Mouse (Mus musculus) ovary, postnatal 36 days (tissue): Measurements from ENCODE around the gene Galnt18.

Experiments used
- DNase-seq: peaks from one replicate; pipeline ENCODE4 v3.0.0; 2022; ENCODE audit warnings: low spot score, mixed read lengths

Gene Galnt18

GRCm38 (mm10) chr7:111779504-111780242 lies at the start of gene Galnt18:
Gene Galnt18, minus strand, starts transcription at chr7:111779977.
- peak; percentile 95 for DNase-seq

GRCm38 (mm10) chr7:111827337-111827736 lies 47.6 kb upstream of the Galnt18 start:
- DNase-seq: no peak

GRCm38 (mm10) chr7:111813093-111813492 lies 33.3 kb upstream of the Galnt18 start:
- no peak for DNase-seq

GRCm38 (mm10) chr7:111811036-111811435 lies 31.3 kb upstream of the Galnt18 start:
- no peak for DNase-seq

GRCm38 (mm10) chr7:111809796-111810195 lies 30.0 kb upstream of the Galnt18 start:
- DNase-seq: no peak

- no peak for DNase-seq
These were observed 26.3 kb upstream of the Galnt18 start for GRCm38 (mm10) chr7:111806083-111806482.

- DNase-seq: no peak
These were observed 24.9 kb upstream of the Galnt18 start for GRCm38 (mm10) chr7:111804646-111805045.

- DNase-seq: no peak
These were observed 21.0 kb upstream of the Galnt18 start for GRCm38 (mm10) chr7:111800785-111801184.

- no peak for DNase-seq
These were observed 20.3 kb upstream of the Galnt18 start for GRCm38 (mm10) chr7:111800120-111800519.

- DNase-seq: no peak
These were observed 19.2 kb upstream of the Galnt18 start for GRCm38 (mm10) chr7:111799021-111799420.

GRCm38 (mm10) chr7:111797337-111798010 lies 17.7 kb upstream of the Galnt18 start:
- no peak for DNase-seq

- DNase-seq: no peak
These were observed 15.3 kb upstream of the Galnt18 start for GRCm38 (mm10) chr7:111795059-111795458.

GRCm38 (mm10) chr7:111792154-111792553 lies 12.4 kb upstream of the Galnt18 start:
- DNase-seq: no peak

- no peak for DNase-seq
These were observed 11.6 kb upstream of the Galnt18 start for GRCm38 (mm10) chr7:111791347-111791746.

- DNase-seq: no peak
These were observed 8.1 kb upstream of the Galnt18 start for GRCm38 (mm10) chr7:111787921-111788320.

- no peak for DNase-seq
These were observed 5.7 kb upstream of the Galnt18 start for GRCm38 (mm10) chr7:111785478-111785877.

GRCm38 (mm10) chr7:111782126-111782525 lies 2.3 kb upstream of the Galnt18 start:
- DNase-seq: peak; percentile 54

GRCm38 (mm10) chr7:111781316-111781715 lies 1.5 kb upstream of the Galnt18 start:
- DNase-seq: no peak

GRCm38 (mm10) chr7:111778789-111779503 lies 831 bp downstream of the Galnt18 start:
- peak; percentile 20 for DNase-seq

GRCm38 (mm10) chr7:111778212-111778611 lies 1.6 kb downstream of the Galnt18 start:
- DNase-seq: no peak

- no peak for DNase-seq
These were observed 2.6 kb downstream of the Galnt18 start for GRCm38 (mm10) chr7:111777186-111777585.

GRCm38 (mm10) chr7:111776160-111776559 lies 3.6 kb downstream of the Galnt18 start:
- DNase-seq: no peak

GRCm38 (mm10) chr7:111772398-111772797 lies 7.4 kb downstream of the Galnt18 start:
- DNase-seq: no peak
